In the genomic region with DNA sequence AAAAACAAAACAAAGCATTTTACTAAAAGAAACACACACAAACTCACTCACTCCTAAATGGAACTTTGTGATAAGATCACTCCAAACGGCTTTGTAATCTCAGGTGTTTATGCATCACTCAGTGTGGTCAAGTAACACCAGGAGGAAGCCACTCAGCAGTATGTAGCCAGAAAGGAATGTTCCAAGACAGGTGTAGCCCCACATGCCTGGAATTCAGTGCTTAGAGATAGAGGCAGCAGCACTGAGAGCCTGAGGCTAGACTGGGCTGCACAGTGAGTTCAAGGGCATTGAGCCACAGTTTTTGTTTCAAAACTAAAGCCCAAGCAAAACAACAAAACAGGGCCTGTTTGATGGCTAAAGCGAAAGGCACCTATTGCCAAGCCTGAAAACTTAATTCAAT, we compare ENCODE assay signal across 22 mouse cellular contexts. TPM values are rescaled to one million over a fixed set of nuclear protein-coding genes. Genes with fewer than 3 reads are reported as not detected.
DNase-seq lines count a peak whose midpoint lies in the region; TF ChIP-seq lines count a peak whose summit lies in the region.
"Had no signal": no experiment of that assay in that cellular context is flagged by ENCODE, and none has a peak within 500 bp of the region (broad histone marks: within the 10 kb centered on the region; RNA-seq: fewer than 3 reads in every experiment).

No protein-coding gene starts in this region.

- peak; percentile 47 for DNase-seq in kidney, adult 11 months
- DNase-seq in kidney, postnatal 4 days: no peak
- DNase-seq in lung, adult 18-20 months: peak; percentile 45 to 53
- no peak for DNase-seq in lung, adult 2 months
- DNase-seq in ZHBTc4 (ENCODE audit: low read depth, low spot score): peak; percentile 90
- DNase-seq in spleen, adult 12 weeks (ENCODE audit: low spot score): no peak
- no peak for DNase-seq in ovary, adult 18-20 months (ENCODE audit: low spot score)
- DNase-seq: adrenal gland, postnatal 36 days; B cell, adult 2 months; cerebellum, adult 9-10 months; heart, postnatal 36 days; layer of hippocampus, adult 9-11 months; liver, embryonic 13.5 days; midbrain, embryonic 14.5 days; right cerebral cortex, postnatal 14 days; spleen, adult 18-20 months had no signal

- no peak for TF ChIP-seq CTCF in lung, adult 2 months (IDR thresholded peaks at IDR 0.05; ENCODE audit: insufficient read depth, low read length)

- TF ChIP-seq POLR2A in lung, adult 2 months (IDR thresholded peaks at IDR 0.05; ENCODE audit: borderline replicate concordance, extremely low read depth, low read depth, low read length): no peak

- H3K4me1 ChIP-seq in lung, adult 2 months (ENCODE audit: control insufficient read depth, insufficient read depth, low read length): peaks cover 2% of the 10 kb centered on the region; the same call in 1 of the 2 replicates
- H3K4me1 ChIP-seq: forebrain, embryonic 15.5 days; lung, embryonic 15.5 days had no signal

- 48% methylated on average over 2 of the region's 2 CpGs for whole genome bisulfite sequencing in lung, adult 2 months

- no peak overlapping the region for H3K4me3 ChIP-seq in lung, adult 2 months (replicated peaks; ENCODE audit: extremely low read depth, low read depth, low read length)
- H3K4me3 ChIP-seq: embryonic facial prominence, embryonic 10.5 days; forebrain, embryonic 15.5 days; heart, embryonic 10.5 days; hindbrain, embryonic 13.5 days; left cerebral cortex, adult 2 months; liver, embryonic 13.5 days; lung, embryonic 15.5 days had no signal

RNA-seq across cellular contexts. Expression of gene H1fx, which starts 31.2 kb away (rescaled TPM):
- 4.1 and 5.3 TPM in 2 replicates for polyA plus RNA-seq in lung, adult 2 months (2012; rRNA removed)

RNA-seq across cellular contexts. Expression of gene Rab7, which starts 32.5 kb away (rescaled TPM):
- polyA plus RNA-seq in lung, adult 2 months (2012; rRNA removed): 160 and 241 TPM in 2 replicates

Comparison
In these comparisons a context has a peak if more than half of its experiments do, and no peak if none do; other contexts are left out.
1. DNase-seq: peak in kidney, adult 11 months (single experiment), lung, adult 18-20 months (2 of 2) and ZHBTc4 (single experiment); none in kidney, postnatal 4 days (0 of 2), lung, adult 2 months (single experiment), spleen, adult 12 weeks (single experiment) and ovary, adult 18-20 months (single experiment).